Mouse (Mus musculus) hindbrain, embryonic 16.5 days (tissue): ENCODE results near the gene Vps51. TPM values are rescaled to one million over a fixed set of nuclear protein-coding genes. Genes with fewer than 3 reads are reported as not detected.

Experiments used
- ATAC-seq: fragments of 200-750 bp; cut with Nextera tagmentation; 2 replicates; pipeline ENCODE4 v1.8.0; 2017; ENCODE audit warnings: moderate TSS enrichment, moderate library complexity
- H3K27ac ChIP-seq: fragments of 300-500 bp; sonication (generic); 2 replicates; pipeline ENCODE4 v1.5.1; 2014; ENCODE audit warnings: low read depth, mild to moderate bottlenecking, control low read depth, low read length, moderate library complexity
- H3K27me3 ChIP-seq: fragments of 300-500 bp; sonication (generic); replicated peaks from 2 replicates; pipeline ENCODE4 v1.6.1; 2014; ENCODE audit warnings: low read length; ENCODE audit not compliant: control insufficient read depth, insufficient read depth
- H3K36me3 ChIP-seq: fragments of 300-500 bp; sonication (generic); 2 replicates; pipeline ENCODE4 v1.6.1; 2014; ENCODE audit warnings: mild to moderate bottlenecking, low read length, moderate library complexity, mixed read lengths; ENCODE audit not compliant: control insufficient read depth, insufficient read depth
- H3K4me1 ChIP-seq: fragments of 300-500 bp; sonication (generic); 2 replicates; pipeline ENCODE4 v1.6.1; 2014; ENCODE audit warnings: low read depth, low read length; ENCODE audit not compliant: control insufficient read depth, insufficient read depth
- H3K4me2 ChIP-seq: fragments of 300-500 bp; sonication (generic); 2 replicates; pipeline ENCODE4 v1.6.1; 2014; ENCODE audit warnings: mild to moderate bottlenecking, low read length, control low read depth, moderate library complexity
- H3K4me3 ChIP-seq: fragments of 300-500 bp; sonication (generic); 2 replicates; pipeline ENCODE4 v1.5.1; 2014; ENCODE audit warnings: mild to moderate bottlenecking, low read length, control low read depth, moderate library complexity
- H3K9ac ChIP-seq: fragments of 300-500 bp; sonication (generic); 2 replicates; pipeline ENCODE4 v1.6.1; 2014; ENCODE audit warnings: low read depth, mild to moderate bottlenecking, control low read depth, low read length, moderate library complexity
- H3K9me3 ChIP-seq: fragments of 300-500 bp; sonication (generic); 2 replicates; pipeline ENCODE4 v1.6.1; 2014; ENCODE audit warnings: mild to moderate bottlenecking, low read length, moderate library complexity; ENCODE audit not compliant: control insufficient read depth
- WGBS: fragments of 180-500 bp; shearing (Covaris S2); extraction: QIAGEN DNeasy Blood & Tissue Kit; methylation state at CpG from one replicate; pipeline ENCODE4 v1.1.7; 2014; 5-methylcytosine and 5-hydroxymethylcytosine counted together
- polyA plus RNA-seq: library from polyadenylated mRNA; unstranded; fragments of >200 nt; fragmentation: Nextera tagmentation; extraction: Ambion mirVana; gene quantifications from 2 replicates; pipeline ENCODE4 v1.2.1, GENCODE M21; 2015

The Vps51 gene
- polyA plus RNA-seq, 1 experiment from 2014 or later, result 91.3 TPM

DNA sequence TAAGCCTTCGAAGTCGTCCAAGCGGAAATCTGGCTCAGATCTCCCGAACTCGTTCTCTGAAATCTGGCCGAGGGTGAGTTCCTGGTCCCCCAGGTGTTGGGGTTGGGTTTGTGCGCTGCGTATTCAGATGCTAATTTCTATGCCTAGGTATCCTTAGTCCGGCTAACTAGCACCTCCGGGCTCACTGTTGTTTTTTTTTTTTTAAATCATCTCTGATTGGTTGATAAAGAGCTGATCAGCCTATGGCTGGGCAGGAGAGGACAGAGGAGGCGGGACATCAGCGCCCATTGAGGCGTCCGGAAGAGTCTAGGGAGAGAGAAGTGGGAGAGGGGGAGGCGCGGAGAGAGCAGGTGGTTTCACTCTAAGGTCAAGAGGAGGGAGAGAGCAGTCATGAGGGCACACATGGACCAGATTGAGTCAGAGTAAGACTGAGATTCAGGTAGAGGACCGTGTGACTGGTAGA lies 8.4 kb upstream of the Vps51 start:
- 0 out of 2 replicates have a peak overlapping the region, but pooled peaks have one; percentile 7 for H3K9ac ChIP-seq
- H3K9me3 ChIP-seq, result no peaks in the 10 kb centered on the region
- H3K4me3 ChIP-seq, result peak overlapping the region; percentile 53
- peak overlapping the region; percentile 85 for H3K4me2 ChIP-seq
- 0% methylated on average over 17 of the region's 17 CpGs for WGBS
- H3K27me3 ChIP-seq, result no peaks in the 10 kb centered on the region
- H3K4me1 ChIP-seq, result peaks cover 19% of the 10 kb centered on the region
- peaks cover 10% of the 10 kb centered on the region for H3K36me3 ChIP-seq
- H3K27ac ChIP-seq, result no peak overlapping the region
- peak; percentile 60 for ATAC-seq

DNA sequence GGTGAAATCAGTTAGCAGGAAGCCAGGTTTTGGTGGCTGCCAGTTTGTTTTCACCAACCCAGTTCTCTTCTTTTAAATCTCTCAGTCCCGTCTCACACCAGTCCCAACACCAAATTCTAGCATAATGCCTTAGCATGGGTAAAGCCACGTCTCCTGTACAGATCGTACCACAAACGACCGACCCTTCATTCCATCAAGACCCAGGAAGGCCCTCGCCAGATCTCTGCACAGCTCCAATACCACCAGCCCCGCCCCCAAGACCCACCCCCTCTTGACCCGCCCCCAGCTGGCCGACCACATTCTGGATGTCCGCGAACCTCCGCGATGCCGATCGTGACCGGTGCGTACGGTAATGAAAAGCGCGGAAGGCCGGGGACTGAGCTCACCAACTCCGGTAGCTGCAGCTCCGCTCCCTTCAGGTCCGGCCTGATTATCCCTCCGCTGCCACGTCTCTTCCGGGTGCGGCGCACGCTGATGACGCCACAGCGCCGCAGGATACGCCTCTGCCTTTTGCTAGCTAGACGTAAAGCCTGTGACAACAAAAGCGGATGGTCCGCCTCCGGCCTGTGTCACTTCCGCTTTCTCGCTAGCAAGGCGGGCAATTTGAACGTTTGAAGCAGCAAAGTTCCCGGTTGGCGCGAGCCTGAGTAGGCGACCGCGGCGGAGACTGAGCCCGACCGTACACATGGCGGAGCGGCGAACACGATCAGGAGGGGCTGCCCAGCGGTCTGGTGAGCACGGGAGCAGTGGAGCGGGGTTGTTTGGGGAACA lies 7.6 kb upstream of the Vps51 start, which contains the start of the genes Zfpl1 and Cdca5:
TSS of gene Zfpl1 (minus strand) at position 479 of the 771 bp plus-strand sequence.
TSS of gene Cdca5 (plus strand) at position 506 of the 771 bp plus-strand sequence.
- WGBS, result under 1% methylated on average over 58 of the region's 58 CpGs
- Histone ChIP-seq H3K9me3 (no peaks in the 10 kb centered on the region), H3K4me1 (peaks cover 19% of the 10 kb centered on the region), H3K36me3 (peaks cover 13% of the 10 kb centered on the region), H3K27ac (no peak within 1 kb of the TSS), H3K9ac (peak within 1 kb of the TSS; percentile 61), H3K4me2 (peak within 1 kb of the TSS; percentile 96), H3K27me3 (no peaks in the 10 kb centered on the region), H3K4me3 (peak within 1 kb of the TSS; percentile 53)
- ATAC-seq, result peak; percentile 93

DNA sequence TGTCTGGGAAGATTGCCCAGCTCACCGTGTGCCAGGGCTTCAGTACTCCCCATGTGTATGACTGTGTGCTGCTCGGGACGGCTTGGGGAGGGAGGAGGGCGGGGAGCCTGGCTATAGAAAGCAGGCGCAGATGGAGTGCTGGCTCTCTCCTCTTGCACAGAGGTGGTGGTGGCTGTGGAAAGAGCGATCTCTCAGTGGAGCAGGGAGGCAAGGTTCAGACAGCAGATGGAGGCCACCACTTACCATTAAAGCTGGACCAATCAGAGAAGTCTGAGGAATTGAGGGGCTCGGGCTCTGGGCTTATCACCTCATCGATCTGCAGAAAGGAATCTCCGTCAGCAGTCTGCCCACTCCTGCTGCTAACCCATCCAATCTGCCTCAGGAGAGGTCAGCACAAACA lies 5.1 kb upstream of the Vps51 start, which contains the start of gene Gm28374:
TSS of gene Gm28374 (minus strand) at position 101 of the 400 bp plus-strand sequence.
- no peak within 1 kb of the TSS for H3K9ac ChIP-seq
- 82% methylated on average over 9 of the region's 9 CpGs for WGBS
- no peak within 1 kb of the TSS for H3K27ac ChIP-seq
- H3K4me2 ChIP-seq, result no peak within 1 kb of the TSS
- H3K27me3 ChIP-seq, result no peaks in the 10 kb centered on the region
- H3K36me3 ChIP-seq, result peaks cover 15% of the 10 kb centered on the region
- peaks cover 19% of the 10 kb centered on the region for H3K4me1 ChIP-seq
- H3K4me3 ChIP-seq, result no peak within 1 kb of the TSS
- no peaks in the 10 kb centered on the region for H3K9me3 ChIP-seq
- ATAC-seq, result no peak

- no peak within 1 kb of the TSS for H3K4me2 ChIP-seq
- 95% methylated on average over 12 of the region's 12 CpGs for WGBS
- H3K9ac ChIP-seq, result no peak within 1 kb of the TSS
- H3K4me3 ChIP-seq, result no peak within 1 kb of the TSS
- peaks cover 15% of the 10 kb centered on the region for H3K36me3 ChIP-seq
- H3K4me1 ChIP-seq, result peaks cover 18% of the 10 kb centered on the region
- no peaks in the 10 kb centered on the region for H3K9me3 ChIP-seq
- H3K27ac ChIP-seq, result no peak within 1 kb of the TSS
- no peaks in the 10 kb centered on the region for H3K27me3 ChIP-seq
- no peak for ATAC-seq
Observed at GRCm38 (mm10) chr19:6079983-6080480, 3.0 kb upstream of the Vps51 start, which contains the start of gene Tmem262. TSS of gene Tmem262 (plus strand) at chr19:6080033.

- Histone ChIP-seq H3K9ac (no peak overlapping the region), H3K9me3 (no peaks in the 10 kb centered on the region), H3K27ac (no peak overlapping the region), H3K4me3 (no peak overlapping the region), H3K4me2 (no peak overlapping the region), H3K36me3 (peaks cover 29% of the 10 kb centered on the region), H3K4me1 (peaks cover 6% of the 10 kb centered on the region), H3K27me3 (no peaks in the 10 kb centered on the region)
- no peak for ATAC-seq
- 90% methylated on average over 5 of the region's 5 CpGs for WGBS
Observed at GRCm38 (mm10) chr19:6073889-6074288, 3.1 kb downstream of the Vps51 start.

- peaks cover 28% of the 10 kb centered on the region for H3K36me3 ChIP-seq
- no peak for ATAC-seq
- WGBS, result 95% methylated on average over 19 of the region's 19 CpGs
Observed at GRCm38 (mm10) chr19:6071261-6071660, 5.8 kb downstream of the Vps51 start.

GRCm38 (mm10) chr19:6070571-6071250 lies 6.3 kb downstream of the Vps51 start:
- no peak overlapping the region for H3K27ac ChIP-seq
- no peak overlapping the region for H3K9ac ChIP-seq
- no peak for ATAC-seq
- H3K4me1 ChIP-seq, result peaks cover 18% of the 10 kb centered on the region
- no peak overlapping the region for H3K4me2 ChIP-seq
- H3K4me3 ChIP-seq, result no peak overlapping the region
- H3K36me3 ChIP-seq, result peaks cover 28% of the 10 kb centered on the region
- H3K9me3 ChIP-seq, result no peaks in the 10 kb centered on the region
- 91% methylated on average over 31 of the region's 31 CpGs for WGBS
- no peaks in the 10 kb centered on the region for H3K27me3 ChIP-seq

More at GRCm38 (mm10) chr19:6071261-6071660, 5.8 kb downstream of the Vps51 start:
- peaks cover 17% of the 10 kb centered on the region for H3K4me1 ChIP-seq
- no peaks in the 10 kb centered on the region for H3K9me3 ChIP-seq
- no peak overlapping the region for H3K4me2 ChIP-seq
- H3K27me3 ChIP-seq, result no peaks in the 10 kb centered on the region
- H3K27ac ChIP-seq, result no peak overlapping the region
- H3K9ac ChIP-seq, result no peak overlapping the region
- no peak overlapping the region for H3K4me3 ChIP-seq

DNA sequence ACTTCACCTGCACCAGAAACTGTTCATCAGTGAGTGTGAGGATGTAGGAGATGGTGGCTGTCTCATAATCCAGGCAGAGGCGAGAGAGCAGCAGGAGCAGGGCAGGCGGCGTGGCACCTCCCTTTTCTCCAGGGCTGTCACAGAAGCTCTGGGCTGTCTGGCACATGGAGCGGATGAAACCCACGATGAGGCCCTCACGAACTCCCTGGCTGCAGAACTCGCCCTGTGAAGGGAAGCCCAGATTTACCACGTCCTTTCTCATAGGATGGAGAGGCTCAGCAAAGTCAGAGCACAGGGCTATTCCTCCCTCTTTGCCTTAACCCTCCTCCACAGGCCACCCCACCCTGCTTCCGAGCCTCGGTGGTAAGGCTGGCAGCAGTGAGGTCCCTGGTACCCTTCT lies 7.2 kb downstream of the Vps51 start:
- H3K27me3 ChIP-seq, result no peaks in the 10 kb centered on the region
- H3K4me3 ChIP-seq, result no peak overlapping the region
- no peak overlapping the region for H3K9ac ChIP-seq
- no peak for ATAC-seq
- H3K36me3 ChIP-seq, result peaks cover 28% of the 10 kb centered on the region
- H3K9me3 ChIP-seq, result no peaks in the 10 kb centered on the region
- no peak overlapping the region for H3K27ac ChIP-seq
- 96% methylated on average over 10 of the region's 10 CpGs for WGBS
- H3K4me2 ChIP-seq, result no peak overlapping the region
- peaks cover 20% of the 10 kb centered on the region for H3K4me1 ChIP-seq

GRCm38 (mm10) chr19:6068951-6069350 lies 8.1 kb downstream of the Vps51 start:
- Histone ChIP-seq H3K36me3 (peaks cover 28% of the 10 kb centered on the region), H3K9me3 (no peaks in the 10 kb centered on the region), H3K9ac (no peak overlapping the region), H3K27me3 (no peaks in the 10 kb centered on the region), H3K4me1 (peaks cover 21% of the 10 kb centered on the region), H3K4me3 (no peak overlapping the region), H3K4me2 (no peak overlapping the region), H3K27ac (no peak overlapping the region)
- ATAC-seq, result no peak
- WGBS, result 79% methylated on average over 4 of the region's 4 CpGs
